Mouse (Mus musculus) kidney, adult 2 months (tissue): Measurements from ENCODE around the gene Gm20422. TPM values are rescaled to one million over a fixed set of nuclear protein-coding genes. Genes with fewer than 3 reads are reported as not detected.

ENCODE experiments used
- DNase-seq: peaks from one replicate; pipeline ENCODE4 v3.0.0; 2021
- H3K27ac ChIP-seq: fragments of 200-500 bp; 2 replicates; pipeline ENCODE4 v1.5.1; 2012; ENCODE audit warnings: low read depth, low read length, control low read depth, inconsistent platforms; ENCODE audit not compliant: insufficient read depth
- H3K27me3 ChIP-seq: fragments of 200-500 bp; replicated peaks from 2 replicates; pipeline ENCODE4 v1.6.1; 2012; ENCODE audit warnings: mild to moderate bottlenecking, moderate library complexity, low read length, inconsistent platforms; ENCODE audit not compliant: control insufficient read depth, insufficient read depth
- H3K36me3 ChIP-seq: fragments of 200-500 bp; 2 replicates; pipeline ENCODE4 v1.6.1; 2012; ENCODE audit warnings: mild to moderate bottlenecking, moderate library complexity, low read length, inconsistent platforms; ENCODE audit not compliant: control insufficient read depth, insufficient read depth
- H3K4me1 ChIP-seq: fragments of 200-500 bp; 2 replicates; pipeline ENCODE4 v1.6.1; 2011; ENCODE audit warnings: low read length; ENCODE audit not compliant: control insufficient read depth, insufficient read depth
- H3K4me3 ChIP-seq: fragments of 200-500 bp; 2 replicates; pipeline ENCODE4 v1.5.1; 2011; ENCODE audit warnings: mild to moderate bottlenecking, low read depth, low read length, control low read depth; ENCODE audit not compliant: insufficient read depth
- CTCF ChIP-seq: fragments of 200-500 bp; conservative IDR thresholded peaks from 2 replicates; pipeline ENCODE4 v1.5.1; 2011; ENCODE audit warnings: low read depth, mild to moderate bottlenecking, control low read depth, low read length, moderate library complexity, mixed read lengths; ENCODE audit not compliant: insufficient read depth, insufficient read length
- POLR2A ChIP-seq: fragments of 200-500 bp; IDR thresholded peaks from one replicate; pipeline ENCODE4 v1.6.1; 2011; ENCODE audit warnings: low read depth, low read length, control low read depth
- WGBS: fragments of 180-500 bp; shearing (Covaris S2); methylation state at CpG from one replicate; pipeline ENCODE4 v1.1.7; 2018; 5-methylcytosine and 5-hydroxymethylcytosine counted together
- polyA plus RNA-seq: library from polyadenylated mRNA; depleted of rRNA; stranded (reverse); fragments of >200 nt; gene quantifications from 2 replicates; pipeline ENCODE4 v1.2.3, GENCODE M21; 2012; rRNA removed

The Gm20422 gene
- 0.23 TPM in 1 of 2 replicates, not detected in the other for polyA plus RNA-seq

DNA sequence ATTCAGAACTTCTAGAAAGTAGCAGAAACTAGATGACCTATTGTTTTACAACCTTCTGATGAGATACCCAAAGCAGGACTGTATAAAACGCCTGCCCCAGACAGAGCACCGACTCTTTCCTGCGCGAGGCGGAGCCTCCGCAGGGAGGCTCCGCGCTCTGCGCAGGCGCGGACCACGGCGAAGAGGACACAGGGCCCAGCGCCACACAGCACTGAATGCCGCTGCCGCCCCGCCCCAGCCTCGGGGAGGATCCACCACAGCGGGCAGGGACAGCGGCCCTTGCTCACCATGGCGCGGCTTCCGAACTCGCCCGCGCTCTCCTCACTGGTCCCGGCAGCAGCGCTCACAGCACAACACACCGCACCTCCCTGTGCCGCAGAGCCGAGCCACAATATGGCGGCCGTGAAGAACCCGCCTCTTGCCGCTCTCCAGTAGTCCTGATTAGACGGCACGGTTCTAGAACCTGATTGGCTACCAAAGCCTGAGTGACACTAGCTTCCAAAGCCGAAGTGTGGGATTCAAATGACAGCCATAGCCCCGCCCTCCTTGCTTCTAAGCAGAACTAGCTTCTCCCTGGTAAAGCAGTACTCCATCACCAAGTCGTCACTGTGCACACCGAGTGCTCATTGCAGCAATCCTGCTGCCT lies at the start of gene Gm20422:
Gm20422 (minus strand) TSS at position 384 of the 646 bp plus-strand sequence.
- no peaks in the 10 kb centered on the region for H3K36me3 ChIP-seq
- peak within 1 kb of the TSS; percentile 95 for H3K4me3 ChIP-seq
- WGBS: under 1% methylated on average over 41 of the region's 41 CpGs
- H3K4me1 ChIP-seq: no peaks in the 10 kb centered on the region
- DNase-seq: peak; percentile 97
- no peak for TF ChIP-seq CTCF
- TF ChIP-seq POLR2A: peak; percentile 68
- peak within 1 kb of the TSS; percentile 100 for H3K27ac ChIP-seq
- no peaks in the 10 kb centered on the region for H3K27me3 ChIP-seq

- H3K36me3 ChIP-seq: no peaks in the 10 kb centered on the region
- WGBS: 4% methylated on average over 33 of the region's 35 CpGs
- peak within 1 kb of the TSS; percentile 29 for H3K27ac ChIP-seq
- peak; percentile 82 for DNase-seq
- peaks cover 9% of the 10 kb centered on the region; the same call in 1 of the 2 replicates for H3K4me1 ChIP-seq
- peak within 1 kb of the TSS; percentile 76 for H3K4me3 ChIP-seq
- H3K27me3 ChIP-seq: no peaks in the 10 kb centered on the region
- TF ChIP-seq POLR2A (peak; percentile 3), CTCF (no peak)
Observed at GRCm38 (mm10) chr8:69822386-69823191, 47.9 kb upstream of the Gm20422 start, which contains the start of gene Lpar2. Gene Lpar2 (plus strand): TSS chr8:69822429.

DNA sequence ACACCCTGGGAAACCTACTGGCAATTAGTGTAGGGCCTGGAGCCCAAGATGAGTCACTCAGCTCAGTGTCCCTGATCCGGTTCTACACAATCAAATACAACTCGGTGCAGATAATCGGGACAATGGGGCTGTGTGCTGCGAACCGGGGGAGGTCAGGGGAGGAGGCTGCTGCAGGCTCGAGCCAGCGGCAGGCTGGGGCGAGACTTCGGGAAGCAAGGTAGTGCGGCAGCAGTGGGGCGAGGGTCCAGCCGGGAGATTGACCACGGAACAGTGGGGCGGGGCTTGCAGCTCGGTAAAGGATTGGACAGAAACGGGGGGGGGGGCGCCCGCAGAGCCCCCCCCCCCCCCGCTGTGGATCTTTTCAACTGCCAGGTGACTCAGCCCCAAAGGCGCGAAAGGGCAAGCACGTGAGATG lies 47.3 kb upstream of the Gm20422 start:
- Histone ChIP-seq H3K27me3 (no peaks in the 10 kb centered on the region), H3K27ac (peak overlapping the region; percentile 13; the same call in 1 of the 2 replicates), H3K4me1 (peaks cover 9% of the 10 kb centered on the region; the same call in 1 of the 2 replicates), H3K36me3 (no peaks in the 10 kb centered on the region), H3K4me3 (peak overlapping the region; percentile 44; the same call in 1 of the 2 replicates)
- TF ChIP-seq CTCF (no peak), POLR2A (no peak)
- 2% methylated on average over 16 of the region's 22 CpGs for WGBS
- DNase-seq: peak; percentile 49

- peak overlapping the region; percentile 30; the same call in 1 of the 2 replicates for H3K27ac ChIP-seq
- 58% methylated on average over 9 of the region's 9 CpGs for WGBS
- H3K27me3 ChIP-seq: no peaks in the 10 kb centered on the region
- DNase-seq: peak; percentile 91
- H3K4me3 ChIP-seq: no peak overlapping the region
- TF ChIP-seq CTCF (no peak), POLR2A (no peak)
- H3K4me1 ChIP-seq: peaks cover 6% of the 10 kb centered on the region; the same call in 1 of the 2 replicates
- no peaks in the 10 kb centered on the region for H3K36me3 ChIP-seq
Observed at GRCm38 (mm10) chr8:69820466-69820865, 45.8 kb upstream of the Gm20422 start.

- WGBS: 70% methylated on average over 4 of the region's 4 CpGs
- H3K36me3 ChIP-seq: no peaks in the 10 kb centered on the region
- TF ChIP-seq POLR2A: no peak
- TF ChIP-seq CTCF: no peak
- H3K27me3 ChIP-seq: no peaks in the 10 kb centered on the region
- H3K4me1 ChIP-seq: peaks cover 3% of the 10 kb centered on the region; the same call in 1 of the 2 replicates
- no peak overlapping the region for H3K4me3 ChIP-seq
- peak; percentile 69 for DNase-seq
- H3K27ac ChIP-seq: no peak overlapping the region
Observed at GRCm38 (mm10) chr8:69815396-69815795, 40.7 kb upstream of the Gm20422 start.

DNA sequence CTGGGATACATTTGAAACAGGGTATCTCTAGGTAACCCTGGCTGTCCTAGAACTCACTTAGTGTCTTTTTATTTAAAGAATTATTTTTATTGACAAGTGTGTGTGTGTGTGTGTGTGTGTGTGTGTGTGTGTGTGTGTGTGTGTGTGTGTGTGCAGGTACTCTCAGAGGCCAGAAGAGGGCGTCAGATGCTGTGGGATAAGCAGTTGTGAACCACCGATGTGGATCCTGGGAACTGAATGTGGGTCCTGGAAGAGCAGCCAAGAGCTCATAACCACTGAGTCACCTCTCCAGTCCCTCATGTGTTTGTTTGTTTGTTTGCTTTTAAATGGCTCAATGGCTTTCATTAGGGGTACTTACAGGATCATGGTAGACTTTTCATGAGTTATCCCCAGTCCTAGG lies 40.2 kb upstream of the Gm20422 start:
- DNase-seq: no peak
- no peak overlapping the region for H3K27ac ChIP-seq
- 96% methylated on average over 2 of the region's 2 CpGs for WGBS

DNA sequence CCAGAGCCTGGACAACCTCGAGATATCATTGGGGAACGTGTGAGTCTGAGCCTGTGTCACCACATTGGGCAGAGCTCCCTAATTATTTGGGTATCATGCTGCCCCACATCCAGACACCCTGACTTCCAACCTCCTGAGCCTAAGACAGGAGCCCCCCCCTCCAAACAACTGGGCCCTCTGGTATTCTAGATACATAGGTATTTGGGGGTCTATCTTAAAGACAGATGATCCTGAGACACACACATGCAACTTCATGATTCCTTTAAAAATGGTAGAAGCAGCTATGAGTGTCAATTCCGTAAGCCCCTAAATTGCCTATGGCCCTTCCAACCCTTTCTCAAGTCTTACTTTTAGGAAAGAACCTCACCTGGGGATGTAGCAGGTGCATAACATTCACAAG lies 35.1 kb upstream of the Gm20422 start:
- no peak overlapping the region for H3K27ac ChIP-seq
- TF ChIP-seq CTCF (no peak), POLR2A (no peak)
- no peak overlapping the region for H3K4me3 ChIP-seq
- no peaks in the 10 kb centered on the region; the same call in 1 of the 2 replicates for H3K4me1 ChIP-seq
- no peak for DNase-seq
- no peaks in the 10 kb centered on the region for H3K27me3 ChIP-seq
- WGBS: 78% methylated on average over 3 of the region's 3 CpGs
- H3K36me3 ChIP-seq: peaks cover 2% of the 10 kb centered on the region; the same call in 1 of the 2 replicates

More for the DNA sequence above, 40.2 kb upstream of the Gm20422 start:
- no peaks in the 10 kb centered on the region for H3K27me3 ChIP-seq
- H3K4me1 ChIP-seq: peaks cover 1% of the 10 kb centered on the region; the same call in 1 of the 2 replicates
- no peak overlapping the region for H3K4me3 ChIP-seq
- no peaks in the 10 kb centered on the region for H3K36me3 ChIP-seq
- TF ChIP-seq POLR2A: no peak
- TF ChIP-seq CTCF: no peak
